Mouse (Mus musculus) midbrain, embryonic 11.5 days (tissue): ENCODE measurements around the gene Plxnb3. TPM values are rescaled to one million over a fixed set of nuclear protein-coding genes. Genes with fewer than 3 reads are reported as not detected.
"Not testable (repeated sequence)": the region's sequence is repeated elsewhere in the genome, so short reads cannot be mapped to it uniquely, and the experiment has no call there.

Experiments used
- ATAC-seq: fragments of 200-750 bp; cut with Nextera tagmentation; 2 replicates; pipeline ENCODE4 v1.8.0; 2017; ENCODE audit warnings: moderate TSS enrichment, moderate library complexity; ENCODE audit not compliant: low FRiP score
- DNase-seq: peaks from one replicate; pipeline ENCODE4 v3.0.0; 2015; ENCODE audit warnings: low spot score; ENCODE audit errors: missing footprints
- H3K27ac ChIP-seq: fragments of 300-500 bp; sonication (generic); 2 replicates; pipeline ENCODE4 v1.5.1; 2014; ENCODE audit warnings: low read depth, low read length
- H3K27me3 ChIP-seq: fragments of 300-500 bp; sonication (generic); 2 replicates; pipeline ENCODE4 v1.6.1; 2014; ENCODE audit warnings: mild to moderate bottlenecking, low read length, moderate library complexity, mixed read lengths; ENCODE audit not compliant: control insufficient read depth, insufficient read depth
- H3K36me3 ChIP-seq: fragments of 300-500 bp; sonication (generic); 2 replicates; pipeline ENCODE4 v1.6.1; 2014; ENCODE audit warnings: mild to moderate bottlenecking, low read length, moderate library complexity, mixed read lengths; ENCODE audit not compliant: control insufficient read depth, insufficient read depth
- H3K4me1 ChIP-seq: fragments of 300-500 bp; sonication (generic); 2 replicates; pipeline ENCODE4 v1.6.1; 2014; ENCODE audit warnings: low read length; ENCODE audit not compliant: control insufficient read depth, insufficient read depth
- H3K4me2 ChIP-seq: fragments of 300-500 bp; sonication (generic); 2 replicates; pipeline ENCODE4 v1.6.1; 2014; ENCODE audit warnings: mild to moderate bottlenecking, moderate library complexity
- H3K4me3 ChIP-seq: fragments of 300-500 bp; sonication (generic); 2 replicates; pipeline ENCODE4 v1.5.1; 2014; ENCODE audit warnings: low read depth, low read length
- H3K9ac ChIP-seq: fragments of 300-500 bp; sonication (generic); 2 replicates; pipeline ENCODE4 v1.6.1; 2014; ENCODE audit warnings: low read length
- H3K9me3 ChIP-seq: fragments of 300-500 bp; sonication (generic); 2 replicates; pipeline ENCODE4 v1.6.1; 2016; ENCODE audit warnings: low read length; ENCODE audit not compliant: control insufficient read depth
- WGBS: fragments of 180-500 bp; shearing (Covaris S2); extraction: QIAGEN DNeasy Blood & Tissue Kit; methylation state at CpG from one replicate; pipeline ENCODE4 v1.1.7; 2014; 5-methylcytosine and 5-hydroxymethylcytosine counted together
- polyA plus RNA-seq: library from polyadenylated mRNA; unstranded; fragments of >200 nt; fragmentation: Nextera tagmentation; extraction: Ambion mirVana; gene quantifications from 2 replicates; pipeline ENCODE4 v1.2.1, GENCODE M21; 2014

Gene Plxnb3
- polyA plus RNA-seq, 1 experiment from 2014 or later = not detected

DNA sequence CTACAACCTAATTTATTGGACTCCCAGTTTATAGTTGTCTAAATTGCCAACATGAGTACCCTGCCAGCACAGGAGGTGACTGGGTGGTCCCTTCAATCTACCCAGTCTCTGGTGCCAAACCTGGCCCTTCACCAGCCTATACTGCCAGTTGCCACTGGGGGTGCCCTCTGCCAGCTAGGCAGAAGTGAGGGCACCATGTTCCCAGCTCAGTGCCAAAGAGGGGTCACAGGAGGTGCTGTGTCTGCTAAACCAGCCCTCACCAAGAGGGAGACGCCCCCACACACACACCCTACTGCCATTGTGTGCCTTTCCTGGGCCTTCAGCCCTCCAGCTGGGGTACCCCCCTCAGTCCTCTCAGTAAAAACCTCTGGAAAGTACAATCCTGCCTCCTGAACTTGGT lies 18.7 kb upstream of the Plxnb3 start:
- ATAC-seq = no peak
- H3K9me3 ChIP-seq = no peaks in the 10 kb centered on the region
- H3K36me3 ChIP-seq = no peaks in the 10 kb centered on the region
- no peak for DNase-seq
- no peak overlapping the region for H3K27ac ChIP-seq
- no peak overlapping the region for H3K4me2 ChIP-seq
- no peaks in the 10 kb centered on the region for H3K4me1 ChIP-seq
- WGBS = 25% methylated on average over 1 of the region's 1 CpGs
- no peaks in the 10 kb centered on the region for H3K27me3 ChIP-seq
- H3K4me3 ChIP-seq = no peak overlapping the region
- H3K9ac ChIP-seq = no peak overlapping the region

- DNase-seq (no peak), ATAC-seq (no peak)
- Histone ChIP-seq H3K9me3 (no peaks in the 10 kb centered on the region), H3K4me3 (no peak overlapping the region), H3K9ac (no peak overlapping the region), H3K4me1 (no peaks in the 10 kb centered on the region), H3K36me3 (no peaks in the 10 kb centered on the region), H3K4me2 (no peak overlapping the region), H3K27me3 (no peaks in the 10 kb centered on the region), H3K27ac (no peak overlapping the region)
- 72% methylated on average over 5 of the region's 5 CpGs for WGBS
Measured at GRCm38 (mm10) chrX:73739151-73739550, 17.7 kb upstream of the Plxnb3 start.

DNA sequence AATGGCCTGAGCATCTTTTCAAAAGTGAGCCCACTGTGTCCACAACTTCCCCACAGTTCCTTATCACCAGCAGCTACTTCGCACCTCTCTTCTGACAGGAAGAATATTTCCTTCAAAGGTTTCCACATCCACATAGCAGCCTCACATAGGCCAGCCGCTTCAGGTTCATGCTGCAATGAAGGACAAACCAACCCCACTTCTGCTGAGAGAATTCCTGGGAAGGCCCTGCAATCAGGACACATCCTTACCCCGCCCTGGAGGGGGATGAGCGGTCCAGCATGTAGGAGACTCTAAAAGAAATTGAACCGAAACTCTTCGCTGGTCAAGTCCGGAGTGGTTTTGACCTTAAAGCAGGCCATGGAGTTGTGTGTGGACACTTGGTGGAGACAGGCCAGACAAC lies 17.0 kb upstream of the Plxnb3 start:
- not testable (repeated sequence) for H3K4me2 ChIP-seq, H3K9me3 ChIP-seq, H3K36me3 ChIP-seq, H3K4me3 ChIP-seq, H3K9ac ChIP-seq, ATAC-seq, H3K27me3 ChIP-seq, H3K27ac ChIP-seq, H3K4me1 ChIP-seq, DNase-seq
- 88% methylated on average over 7 of the region's 7 CpGs for WGBS

- WGBS = 79% methylated on average over 1 of the region's 1 CpGs
Measured at GRCm38 (mm10) chrX:73744774-73745481, 12.0 kb upstream of the Plxnb3 start.

GRCm38 (mm10) chrX:73748977-73749376 lies 7.9 kb upstream of the Plxnb3 start:
- no peaks in the 10 kb centered on the region for H3K27me3 ChIP-seq
- no peak for ATAC-seq
- DNase-seq = no peak
- no peak overlapping the region for H3K27ac ChIP-seq
- no peak overlapping the region for H3K9ac ChIP-seq
- H3K4me3 ChIP-seq = no peak overlapping the region
- WGBS = 95% methylated on average over 1 of the region's 1 CpGs
- no peaks in the 10 kb centered on the region for H3K4me1 ChIP-seq
- no peak overlapping the region for H3K4me2 ChIP-seq
- no peaks in the 10 kb centered on the region for H3K36me3 ChIP-seq
- H3K9me3 ChIP-seq = no peaks in the 10 kb centered on the region

More at GRCm38 (mm10) chrX:73744774-73745481, 12.0 kb upstream of the Plxnb3 start:
- Histone ChIP-seq H3K4me3 (no peak overlapping the region), H3K27me3 (no peaks in the 10 kb centered on the region), H3K27ac (no peak overlapping the region), H3K4me1 (no peaks in the 10 kb centered on the region), H3K36me3 (no peaks in the 10 kb centered on the region), H3K4me2 (no peak overlapping the region), H3K9me3 (no peaks in the 10 kb centered on the region), H3K9ac (no peak overlapping the region)
- no peak for DNase-seq
- ATAC-seq = no peak

- H3K27me3 ChIP-seq = no peaks in the 10 kb centered on the region
- WGBS = 82% methylated on average over 13 of the region's 13 CpGs
- no peak overlapping the region for H3K4me3 ChIP-seq
- no peaks in the 10 kb centered on the region for H3K4me1 ChIP-seq
- H3K9ac ChIP-seq = no peak overlapping the region
- ATAC-seq = no peak
- no peak for DNase-seq
- H3K36me3 ChIP-seq = no peaks in the 10 kb centered on the region
- no peak overlapping the region for H3K27ac ChIP-seq
- H3K9me3 ChIP-seq = no peaks in the 10 kb centered on the region
- no peak overlapping the region for H3K4me2 ChIP-seq
Measured at GRCm38 (mm10) chrX:73758611-73759290, 1.9 kb downstream of the Plxnb3 start.

GRCm38 (mm10) chrX:73765311-73765710 lies 8.4 kb downstream of the Plxnb3 start:
- Histone ChIP-seq H3K27ac (no peak overlapping the region), H3K36me3 (no peaks in the 10 kb centered on the region), H3K27me3 (no peaks in the 10 kb centered on the region), H3K9me3 (no peaks in the 10 kb centered on the region), H3K4me3 (no peak overlapping the region), H3K9ac (no peak overlapping the region), H3K4me1 (no peaks in the 10 kb centered on the region), H3K4me2 (no peak overlapping the region)
- no peak for ATAC-seq
- WGBS = 56% methylated on average over 1 of the region's 1 CpGs
- no peak for DNase-seq

GRCm38 (mm10) chrX:73767267-73767666 lies 10.4 kb downstream of the Plxnb3 start:
- Histone ChIP-seq H3K27me3 (no peaks in the 10 kb centered on the region), H3K27ac (no peak overlapping the region), H3K9ac (no peak overlapping the region), H3K4me2 (no peak overlapping the region), H3K4me1 (no peaks in the 10 kb centered on the region), H3K9me3 (no peaks in the 10 kb centered on the region), H3K4me3 (no peak overlapping the region), H3K36me3 (no peaks in the 10 kb centered on the region)
- 63% methylated on average over 9 of the region's 9 CpGs for WGBS
- ATAC-seq (no peak), DNase-seq (no peak)

DNA sequence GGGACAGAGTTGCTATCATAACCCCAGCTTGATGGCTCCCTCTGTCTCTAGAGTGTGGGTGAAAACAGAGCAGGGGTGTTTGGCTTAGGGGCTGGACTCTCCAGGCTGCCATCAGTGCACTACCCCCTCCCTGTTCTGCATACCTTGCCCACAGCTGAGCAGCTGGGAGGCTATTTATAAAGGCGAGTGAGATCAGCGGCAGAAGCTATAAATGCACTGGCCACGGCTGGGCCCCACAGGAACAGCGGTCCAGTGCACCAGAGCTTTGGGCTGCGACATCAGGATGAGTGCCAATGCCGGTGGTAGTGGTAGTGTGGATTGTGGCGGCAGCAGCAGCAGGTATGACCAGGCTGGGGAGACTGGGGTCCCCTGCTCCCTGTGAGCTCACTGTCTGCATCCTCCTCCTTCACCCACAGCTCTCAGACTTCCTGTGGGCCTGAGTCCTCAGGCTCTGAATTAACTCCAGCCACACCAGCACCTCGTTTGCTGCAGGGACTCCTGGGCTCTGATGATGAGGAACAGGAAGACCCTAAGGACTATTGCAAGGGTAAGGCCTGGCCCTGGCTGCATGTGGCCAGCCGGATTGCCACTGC lies 17.4 kb downstream of the Plxnb3 start, which contains the start of gene Srpk3:
Gene Srpk3 (plus strand): TSS at position 238 of the 593 bp plus-strand sequence.
- Histone ChIP-seq H3K4me2 (no peak within 1 kb of the TSS), H3K27ac (no peak within 1 kb of the TSS), H3K9me3 (no peaks in the 10 kb centered on the region), H3K4me3 (no peak within 1 kb of the TSS), H3K36me3 (0 out of 2 replicates have a peak, but pooled peaks cover under 1% of the 10 kb centered on the region), H3K27me3 (no peaks in the 10 kb centered on the region), H3K9ac (no peak within 1 kb of the TSS), H3K4me1 (no peaks in the 10 kb centered on the region)
- no peak for DNase-seq
- ATAC-seq = 0 out of 2 replicates have a peak, but pooled peaks have one; percentile 34
- WGBS = 70% methylated on average over 9 of the region's 9 CpGs
